Mouse (Mus musculus): ENCODE data around the gene Ptpn13. TPM values are rescaled to one million over a fixed set of nuclear protein-coding genes. Genes with fewer than 3 reads are reported as not detected.
A peak's percentile ranks its signal among the peaks of the same experiment; 100 is the strongest.

Gene Ptpn13
- total and polyA plus RNA-seq, 3 experiments = 0.04 TPM; not detected in 2

DNA sequence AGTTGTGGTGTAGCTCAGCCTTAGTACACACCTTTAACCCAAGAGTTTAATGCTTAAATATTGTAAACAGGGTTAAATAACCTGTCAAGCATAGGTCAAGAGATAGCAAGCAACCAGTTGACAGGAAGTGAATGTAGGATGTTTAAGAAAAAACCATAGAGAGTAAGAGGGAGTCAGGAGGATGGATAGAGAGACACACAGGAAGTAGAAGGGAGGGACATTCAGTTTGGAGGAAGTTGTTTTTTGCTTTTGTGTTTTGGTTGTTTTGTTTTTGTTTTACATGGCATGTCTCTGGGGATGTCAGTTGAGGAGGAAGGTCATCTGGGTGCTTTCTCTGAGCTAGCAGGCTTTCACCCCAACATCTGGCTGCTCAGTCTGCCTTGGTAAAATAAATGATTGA is 91.6 kb downstream of the Ptpn13 start:
- H3K9me3 ChIP-seq (replicated peaks; ENCODE audit: low read length) = no peaks in the 10 kb centered on the region
- no peaks in the 10 kb centered on the region for H3K79me2 ChIP-seq (replicated peaks; ENCODE audit: control insufficient read depth, extremely low read depth, insufficient read depth, poor library complexity, severe bottlenecking)
- H3K4me1 ChIP-seq (ENCODE audit: control insufficient read depth in 1 of 2, insufficient read depth in 2 of 2) = peaks cover 12 to 22% of the 10 kb centered on the region in 2 experiments
- H3K9ac ChIP-seq (ENCODE audit: insufficient read depth, low read depth) = no peak overlapping the region
- in situ Hi-C loops (cut with MboI; ENCODE audit: low pct_ligation_motif_present, low pct_unique_long_range_greater_than_20kb, low sequenced_read_pairs) (no loop called here), dilution Hi-C loops (cut with MboI; ENCODE audit: extremely low pct_ligation_motif_present, extremely low pct_unique_long_range_greater_than_20kb, low sequenced_read_pairs) (no loop called here)
- H3K27ac ChIP-seq (ENCODE audit: insufficient read depth, low read depth) = no peak overlapping the region
- TF ChIP-seq HCFC1 (IDR thresholded peaks at IDR 0.05; ENCODE audit: low read depth, low read length) (peak; percentile 57), ZKSCAN1 (IDR thresholded peaks at IDR 0.05; ENCODE audit: borderline replicate concordance, low read depth, low read length) (no peak)
- H3K27me3 ChIP-seq (replicated peaks) = no peaks in the 10 kb centered on the region
- DNase-seq (ENCODE audit: extremely low read depth) = no peak
- no peak overlapping the region for H3K4me2 ChIP-seq (ENCODE audit: insufficient read depth, low read depth, poor library complexity, severe bottlenecking)
- no peak overlapping the region for H3K4me3 ChIP-seq (replicated peaks in 1 of 3; ENCODE audit: low read depth in 2 of 3, low read length in 2 of 3, poor library complexity in 1 of 3)
- no peaks in the 10 kb centered on the region for H3K36me3 ChIP-seq (replicated peaks in 1 of 2; ENCODE audit: control insufficient read depth in 1 of 2, insufficient read depth in 1 of 2, low read length in 1 of 2)

GRCm38 (mm10) chr5:103517641-103518040 is 92.6 kb downstream of the Ptpn13 start:
- H3K27ac ChIP-seq (ENCODE audit: insufficient read depth, low read depth) = no peak overlapping the region
- H3K79me2 ChIP-seq (replicated peaks; ENCODE audit: control insufficient read depth, extremely low read depth, insufficient read depth, poor library complexity, severe bottlenecking) = no peaks in the 10 kb centered on the region
- no peak for TF ChIP-seq USF1 (IDR thresholded peaks at IDR 0.05; ENCODE audit: low read depth, low read length)
- no peak for TF ChIP-seq CTCF (conservative IDR thresholded peaks at IDR 0.05 in 1 of 2, IDR thresholded peaks at IDR 0.05 in 1 of 2; ENCODE audit: low read depth in 2 of 2, low read length in 2 of 2)
- TF ChIP-seq E2F4 (IDR thresholded peaks at IDR 0.05; ENCODE audit: insufficient replicate concordance, low read depth, low read length) = no peak
- TF ChIP-seq MYC (IDR thresholded peaks at IDR 0.05; ENCODE audit: low read depth, low read length) = no peak
- TF ChIP-seq SIN3A (IDR thresholded peaks at IDR 0.05; ENCODE audit: low read length) = no peak
- TF ChIP-seq UBTF (IDR thresholded peaks at IDR 0.05; ENCODE audit: low read depth, low read length) = no peak
- TF ChIP-seq EP300 (IDR thresholded peaks at IDR 0.05; ENCODE audit: low read length) = no peak
- TF ChIP-seq MEF2A (IDR thresholded peaks at IDR 0.05; ENCODE audit: borderline replicate concordance, low read depth, low read length) = no peak
- TF ChIP-seq ELF1 (IDR thresholded peaks at IDR 0.05; ENCODE audit: low read depth, low read length) = no peak
- no peak for TF ChIP-seq CHD1 (IDR thresholded peaks at IDR 0.05; ENCODE audit: low read depth, low read length)
- no peak for TF ChIP-seq SMC3 (IDR thresholded peaks at IDR 0.05; ENCODE audit: low read depth, low read length)
- no peak for TF ChIP-seq IRF4 (IDR thresholded peaks at IDR 0.05; ENCODE audit: low read depth, low read length)
- TF ChIP-seq BHLHE40 (IDR thresholded peaks at IDR 0.05; ENCODE audit: low read depth, low read length) = no peak
- dilution Hi-C loops (cut with MboI; ENCODE audit: extremely low pct_ligation_motif_present, extremely low pct_unique_long_range_greater_than_20kb, low sequenced_read_pairs) (no loop called here), in situ Hi-C loops (cut with MboI; ENCODE audit: low pct_ligation_motif_present, low pct_unique_long_range_greater_than_20kb, low sequenced_read_pairs) (no loop called here)
- no peak overlapping the region for H3K4me3 ChIP-seq (replicated peaks in 1 of 3; ENCODE audit: low read depth in 2 of 3, low read length in 2 of 3, poor library complexity in 1 of 3)
- H3K4me1 ChIP-seq (ENCODE audit: control insufficient read depth in 1 of 2, insufficient read depth in 2 of 2) = peaks cover 12 to 22% of the 10 kb centered on the region in 2 experiments
- DNase-seq (ENCODE audit: extremely low read depth) = no peak
- no peaks in the 10 kb centered on the region for H3K36me3 ChIP-seq (replicated peaks in 1 of 2; ENCODE audit: control insufficient read depth in 1 of 2, insufficient read depth in 1 of 2, low read length in 1 of 2)
- no peak overlapping the region for H3K9ac ChIP-seq (ENCODE audit: insufficient read depth, low read depth)
- H3K9me3 ChIP-seq (replicated peaks; ENCODE audit: low read length) = no peaks in the 10 kb centered on the region
- H3K4me2 ChIP-seq (ENCODE audit: insufficient read depth, low read depth, poor library complexity, severe bottlenecking) = no peak overlapping the region
- H3K27me3 ChIP-seq (replicated peaks) = no peaks in the 10 kb centered on the region

All from CH12.LX (cell line).